In the genomic region with DNA sequence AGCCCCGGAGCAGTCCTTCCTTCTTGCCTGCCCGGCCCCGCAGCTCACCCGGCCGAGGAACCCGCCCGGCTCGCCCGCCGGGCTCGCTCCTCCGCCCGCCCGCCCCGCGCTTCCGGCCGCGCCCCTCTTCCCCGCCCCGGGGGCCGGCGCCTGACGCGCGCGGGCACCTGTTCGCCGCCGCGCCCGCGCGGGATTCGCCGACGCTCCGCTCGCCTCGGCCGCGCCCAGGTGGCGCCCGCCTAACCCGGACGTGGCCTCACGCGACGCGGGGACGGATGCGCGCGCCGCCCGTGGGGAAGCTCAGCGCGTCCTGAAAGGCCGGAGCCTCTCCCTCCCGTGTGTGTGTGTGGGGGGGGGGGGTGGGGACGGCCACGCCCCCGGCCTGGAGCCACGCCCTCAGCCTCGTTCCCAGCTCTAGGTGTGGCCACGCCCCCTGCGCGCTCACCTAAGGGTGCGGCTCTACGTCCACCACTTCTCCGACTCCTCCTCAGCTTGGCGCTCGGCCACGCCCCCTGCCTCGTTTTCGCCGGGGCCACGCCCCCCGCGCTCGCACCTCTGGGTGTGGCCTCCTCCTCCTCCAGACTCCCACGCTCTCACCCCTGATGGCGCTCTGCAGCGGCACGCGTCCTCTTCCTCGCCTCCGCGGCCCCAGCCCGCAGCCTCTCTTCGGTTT, we compare ENCODE assay signal across 8 mouse cellular contexts. TPM values are rescaled to one million over a fixed set of nuclear protein-coding genes. Genes with fewer than 3 reads are reported as not detected.
DNase-seq lines count a peak whose midpoint lies in the region; ATAC-seq and TF ChIP-seq lines count a peak whose summit lies in the region.

No protein-coding gene starts in this region.

- H3K4me1 ChIP-seq in brown adipose tissue, adult 24 weeks (ENCODE audit: control insufficient read depth, insufficient read depth, insufficient read length, low read length) = no peaks in the 10 kb centered on the region
- peaks cover 14% of the 10 kb centered on the region for H3K4me1 ChIP-seq in heart, embryonic 16.5 days (ENCODE audit: control insufficient read depth, insufficient read depth, low read length)
- H3K4me1 ChIP-seq in liver, embryonic 14.5 days (replicated peaks; ENCODE audit: control insufficient read depth in 2 of 2, insufficient read depth in 2 of 2, low read length in 1 of 2) = peaks cover 0 to 5% of the 10 kb centered on the region in 2 experiments; a peak in 2 of 4 replicates
- peaks cover 7% of the 10 kb centered on the region; the same call in 1 of the 2 replicates for H3K4me1 ChIP-seq in neural tube, embryonic 12.5 days
- H3K4me1 ChIP-seq in stomach, postnatal 0 days (replicated peaks; ENCODE audit: control insufficient read depth, insufficient read depth) = 0 out of 2 replicates have a peak, but pooled peaks cover 2% of the 10 kb centered on the region

- ATAC-seq in erythroid progenitor cell, adult 5-6 weeks (replicated peaks; ENCODE audit: low FRiP score, poor library complexity, severe bottlenecking) = peak; percentile 79
- peak; percentile 79 for ATAC-seq in heart, embryonic 16.5 days (replicated peaks; ENCODE audit: extremely low read depth, insufficient read depth, low FRiP score)
- peak; percentile 85 for ATAC-seq in liver, embryonic 14.5 days (ENCODE audit: insufficient read depth)
- ATAC-seq in neural tube, embryonic 12.5 days (ENCODE audit: low FRiP score, low read depth) = peak; percentile 93
- ATAC-seq in stomach, postnatal 0 days (ENCODE audit: low FRiP score, low TSS enrichment) = peak; percentile 93

- TF ChIP-seq CTCF in liver, embryonic 14.5 days (IDR thresholded peaks at IDR 0.05; ENCODE audit: low read depth) = no peak
- TF ChIP-seq CTCF in stomach, postnatal 0 days (IDR thresholded peaks at IDR 0.05; ENCODE audit: low read depth) = no peak

- peaks cover 29% of the 10 kb centered on the region for H3K27me3 ChIP-seq in heart, embryonic 16.5 days (ENCODE audit: control insufficient read depth, insufficient read depth, low read length)
- H3K27me3 ChIP-seq in liver, embryonic 14.5 days (ENCODE audit: control insufficient read depth, insufficient read depth, low read length) = peaks cover 44% of the 10 kb centered on the region
- H3K27me3 ChIP-seq in neural tube, embryonic 12.5 days (replicated peaks) = peaks cover 13% of the 10 kb centered on the region
- H3K27me3 ChIP-seq in stomach, postnatal 0 days (ENCODE audit: control insufficient read depth, insufficient read depth, low read length) = no peaks in the 10 kb centered on the region

- TF ChIP-seq EP300 in liver, embryonic 14.5 days (IDR thresholded peaks at IDR 0.05; ENCODE audit: low read depth) = no peak
- no peak for TF ChIP-seq EP300 in stomach, postnatal 0 days (optimal IDR thresholded peaks at IDR 0.05)

- WGBS in heart, embryonic 16.5 days = under 1% methylated on average over 71 of the region's 91 CpGs
- under 1% methylated on average over 76 of the region's 91 CpGs for WGBS in liver, embryonic 14.5 days (ENCODE audit: insufficient replicate concordance)
- WGBS in neural tube, embryonic 12.5 days = under 1% methylated on average over 78 of the region's 91 CpGs
- 1% methylated on average over 34 of the region's 91 CpGs for WGBS in stomach, postnatal 0 days

- H3K9me3 ChIP-seq in heart, embryonic 16.5 days (replicated peaks; ENCODE audit: control insufficient read depth, low read length) = peaks cover 3% of the 10 kb centered on the region; the same call in 1 of the 2 replicates
- no peaks in the 10 kb centered on the region for H3K9me3 ChIP-seq in liver, embryonic 14.5 days (ENCODE audit: control insufficient read depth, low read length)
- no peaks in the 10 kb centered on the region for H3K9me3 ChIP-seq in neural tube, embryonic 12.5 days
- H3K9me3 ChIP-seq in stomach, postnatal 0 days (ENCODE audit: control insufficient read depth, low read length) = no peaks in the 10 kb centered on the region

- DNase-seq in CD4-positive, CD25-positive, alpha-beta regulatory T cell, adult 2 months (ENCODE audit: low read depth, low spot score) = peak; percentile 99
- DNase-seq in kidney, postnatal 36 days = peak; percentile 96 to 98
- peak; percentile 51 to 59 (median 52) for DNase-seq in liver, embryonic 14.5 days (ENCODE audit: low read depth in 3 of 3, low spot score in 3 of 3)
- DNase-seq in stomach, postnatal 0 days (ENCODE audit: low spot score) = peak; percentile 98

- peak overlapping the region; percentile 34; the same call in 1 of the 2 replicates for H3K9ac ChIP-seq in heart, embryonic 16.5 days (ENCODE audit: low read length)
- no peak overlapping the region for H3K9ac ChIP-seq in liver, embryonic 14.5 days (replicated peaks)
- H3K9ac ChIP-seq in neural tube, embryonic 12.5 days = peak overlapping the region; percentile 79
- H3K9ac ChIP-seq in stomach, postnatal 0 days (ENCODE audit: low read length) = peak overlapping the region; percentile 52

- H3K4me3 ChIP-seq in brown adipose tissue, adult 24 weeks (ENCODE audit: insufficient read depth, low read depth, low read length) = peak overlapping the region; percentile 57
- H3K4me3 ChIP-seq in heart, embryonic 16.5 days (ENCODE audit: low read length) = peak overlapping the region; percentile 61
- H3K4me3 ChIP-seq in liver, embryonic 14.5 days (ENCODE audit: insufficient read depth in 1 of 2, low read depth in 2 of 2, low read length in 2 of 2) = peak overlapping the region; percentile 55 to 58
- H3K4me3 ChIP-seq in neural tube, embryonic 12.5 days = peak overlapping the region; percentile 72
- peak overlapping the region; percentile 55 for H3K4me3 ChIP-seq in stomach, postnatal 0 days (ENCODE audit: low read depth, low read length)

- H3K36me3 ChIP-seq in heart, embryonic 16.5 days (ENCODE audit: control insufficient read depth, insufficient read depth) = no peaks in the 10 kb centered on the region
- H3K36me3 ChIP-seq in liver, embryonic 14.5 days (replicated peaks; ENCODE audit: control insufficient read depth, insufficient read depth, low read depth) = no peaks in the 10 kb centered on the region
- H3K36me3 ChIP-seq in neural tube, embryonic 12.5 days = no peaks in the 10 kb centered on the region
- no peaks in the 10 kb centered on the region for H3K36me3 ChIP-seq in stomach, postnatal 0 days (ENCODE audit: control insufficient read depth, insufficient read depth, low read length)

- peak overlapping the region; percentile 89 for H3K4me2 ChIP-seq in heart, embryonic 16.5 days (ENCODE audit: low read depth, low read length)
- H3K4me2 ChIP-seq in liver, embryonic 14.5 days (ENCODE audit: low read depth) = peak overlapping the region; percentile 76
- H3K4me2 ChIP-seq in neural tube, embryonic 12.5 days (replicated peaks) = peak overlapping the region; percentile 95
- peak overlapping the region; percentile 93 for H3K4me2 ChIP-seq in stomach, postnatal 0 days (replicated peaks; ENCODE audit: low read depth)

- no peak overlapping the region for H3K27ac ChIP-seq in brown adipose tissue, adult 24 weeks (replicated peaks; ENCODE audit: low read depth, low read length)
- H3K27ac ChIP-seq in heart, embryonic 16.5 days (ENCODE audit: low read length) = no peak overlapping the region
- no peak overlapping the region for H3K27ac ChIP-seq in liver, embryonic 14.5 days
- H3K27ac ChIP-seq in neural tube, embryonic 12.5 days = peak overlapping the region; percentile 84
- peak overlapping the region; percentile 82 for H3K27ac ChIP-seq in stomach, postnatal 0 days (replicated peaks)

RNA-seq across cellular contexts. Expression of gene Bicdl1, which starts 0.9 kb away (rescaled TPM):
- polyA plus RNA-seq in brown adipose tissue, adult 24 weeks (2012; ENCODE audit: insufficient read depth, insufficient read length, missing spikeins) = 3.1 and 6.1 TPM in 2 replicates
- 2.5 TPM in 2 replicates for total RNA-seq in erythroid progenitor cell, adult 5-6 weeks (2015; ENCODE audit: low replicate concordance)
- total RNA-seq in erythroid progenitor cell, adult 5-6 weeks (2017; ENCODE audit: low replicate concordance) = 0.64 TPM in 1 of 2 replicates, not detected in the other
- polyA plus RNA-seq in heart, embryonic 16.5 days (2015; fragmentation: Nextera tagmentation; extraction: Ambion mirVana) = 7.7 and 9.2 TPM in 2 replicates
- 2.1 and 2.2 TPM in 2 replicates for polyA plus RNA-seq in liver, embryonic 14.5 days (2012; rRNA removed)
- polyA plus RNA-seq in liver, embryonic 14.5 days (2014; fragmentation: Nextera tagmentation; extraction: Ambion mirVana) = 0.98 and 1.7 TPM in 2 replicates
- 21.1 and 21.5 TPM in 2 replicates for polyA plus RNA-seq in neural tube, embryonic 12.5 days (2016; fragmentation: Nextera tagmentation; extraction: Ambion mirVana)
- 16.0 and 16.8 TPM in 2 replicates for polyA plus RNA-seq in stomach, postnatal 0 days (2015; fragmentation: Nextera tagmentation; extraction: Ambion mirVana)

Comparison
In these comparisons a context has a peak if more than half of its experiments do, and no peak if none do; other contexts are left out.
1. H3K27ac ChIP-seq: peak in neural tube, embryonic 12.5 days (single experiment) and stomach, postnatal 0 days (single experiment); none in brown adipose tissue, adult 24 weeks (single experiment), heart, embryonic 16.5 days (single experiment) and liver, embryonic 14.5 days (single experiment).
2. Peak in every context shown above with its lines, with median percentiles within 50 percentile points of each other: DNase-seq, H3K4me3 ChIP-seq, ATAC-seq and H3K4me2 ChIP-seq.